Mouse (Mus musculus): ENCODE measurements at regions not wholly inside any gene's neighbourhood (a gene's known extent, or its start where the extent isn't known, plus 50 kb on each side); places are given as distances from the start of the nearest gene placed in this dataset.

DNA sequence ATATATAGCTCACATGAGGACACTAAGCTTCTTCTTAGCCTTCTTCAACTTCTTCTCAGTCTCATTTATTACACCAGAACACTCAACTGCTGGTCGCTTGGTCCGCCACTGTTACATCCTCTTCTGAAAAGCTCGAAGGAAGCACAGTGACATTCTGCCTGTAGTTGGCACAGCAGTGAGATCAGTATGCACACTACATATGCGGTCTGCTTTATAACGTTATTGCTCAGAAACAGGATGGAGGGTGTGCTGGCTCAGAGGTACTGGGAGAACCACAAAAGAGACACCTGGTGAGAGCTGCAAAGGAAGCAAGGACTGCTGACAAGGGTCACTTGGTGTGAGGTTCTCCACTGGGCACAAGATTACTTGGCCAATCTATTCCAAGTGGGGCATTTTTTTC lies 179.5 kb downstream of the Ets1 start:
- DNase-seq (ENCODE audit: extremely low read depth, low read depth), result no peak

DNA sequence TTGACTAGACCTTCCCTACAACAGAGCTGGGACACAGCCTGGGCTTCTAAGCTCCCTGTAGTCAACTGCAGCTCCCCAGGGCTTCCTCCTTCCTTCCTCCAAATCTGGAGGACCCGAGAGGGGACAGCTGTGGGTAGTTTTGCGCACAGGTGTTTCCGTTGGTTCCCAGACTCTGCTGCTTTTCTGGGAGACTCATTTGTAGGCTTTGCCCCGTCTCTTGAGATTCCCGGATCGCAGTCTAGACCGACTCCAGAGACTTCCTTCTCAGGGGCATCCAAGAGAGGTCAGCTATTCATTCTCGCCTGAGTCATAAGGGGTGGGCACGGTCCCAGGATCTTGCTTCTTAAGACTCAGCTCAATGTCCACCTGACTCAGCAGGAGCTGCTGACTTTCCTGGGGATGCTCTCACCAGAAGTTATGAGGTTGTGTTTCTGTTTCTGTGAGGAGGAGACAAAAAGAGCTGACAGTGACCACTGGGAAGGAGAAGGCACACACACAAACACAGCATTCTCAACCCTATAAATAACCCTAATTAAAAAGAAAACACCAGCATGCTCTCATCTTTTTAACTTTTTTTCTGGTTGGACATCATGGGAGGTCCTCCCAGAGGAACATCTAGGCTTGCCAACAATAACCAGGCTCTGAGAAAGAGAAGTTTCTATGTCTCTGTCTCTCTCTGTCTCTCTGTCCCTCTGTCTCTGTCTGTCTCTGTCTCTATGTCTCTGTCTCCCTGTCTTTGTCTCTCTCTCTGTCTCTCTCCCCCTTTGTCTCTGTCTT lies 180.8 kb downstream of the Ets1 start:
- no peak for DNase-seq (ENCODE audit: extremely low read depth, low read depth)

DNA sequence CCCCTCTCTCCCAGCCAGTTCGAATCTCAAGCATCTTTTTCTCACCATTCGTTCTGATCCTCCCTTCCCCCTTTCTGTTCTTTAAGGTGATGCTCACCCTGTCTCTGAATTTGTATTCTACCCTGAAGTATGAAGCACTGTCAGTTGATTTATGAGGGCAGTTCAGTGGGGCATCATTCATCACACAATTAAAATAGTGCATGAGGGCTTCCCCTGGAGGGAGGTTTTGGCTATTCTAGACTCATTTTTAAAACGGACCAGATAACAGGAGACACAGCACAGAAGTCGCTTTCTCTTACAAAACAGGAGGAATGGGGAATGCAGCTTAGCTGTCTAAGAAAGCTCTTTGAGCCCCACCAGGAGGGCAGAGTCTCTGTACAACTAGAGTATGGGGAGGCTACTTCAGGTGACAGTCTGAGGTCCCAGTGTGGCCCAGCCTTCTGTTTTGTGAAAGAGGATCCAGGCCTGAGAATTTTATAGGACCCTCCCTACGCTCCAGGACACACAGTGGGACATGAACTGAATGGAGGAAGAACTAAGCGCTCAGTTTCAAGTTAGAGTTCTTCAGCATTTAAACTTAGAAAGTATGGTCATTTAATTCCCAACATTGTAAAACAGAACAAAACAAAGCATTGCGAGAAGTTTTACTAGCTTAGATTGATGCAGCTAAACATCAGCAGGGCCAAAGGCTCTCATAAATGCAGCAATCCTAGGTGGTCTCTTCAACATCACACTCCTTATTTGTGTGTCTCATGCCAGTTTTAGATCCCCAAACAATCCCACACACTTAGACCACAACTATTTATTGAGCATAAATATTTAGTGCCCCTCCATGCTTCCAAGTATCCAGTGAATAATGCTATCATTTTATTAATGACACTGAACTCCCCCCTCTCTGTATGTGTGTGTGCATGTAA lies 181.7 kb downstream of the Ets1 start:
- no peak for DNase-seq (ENCODE audit: extremely low read depth, low read depth)

DNA sequence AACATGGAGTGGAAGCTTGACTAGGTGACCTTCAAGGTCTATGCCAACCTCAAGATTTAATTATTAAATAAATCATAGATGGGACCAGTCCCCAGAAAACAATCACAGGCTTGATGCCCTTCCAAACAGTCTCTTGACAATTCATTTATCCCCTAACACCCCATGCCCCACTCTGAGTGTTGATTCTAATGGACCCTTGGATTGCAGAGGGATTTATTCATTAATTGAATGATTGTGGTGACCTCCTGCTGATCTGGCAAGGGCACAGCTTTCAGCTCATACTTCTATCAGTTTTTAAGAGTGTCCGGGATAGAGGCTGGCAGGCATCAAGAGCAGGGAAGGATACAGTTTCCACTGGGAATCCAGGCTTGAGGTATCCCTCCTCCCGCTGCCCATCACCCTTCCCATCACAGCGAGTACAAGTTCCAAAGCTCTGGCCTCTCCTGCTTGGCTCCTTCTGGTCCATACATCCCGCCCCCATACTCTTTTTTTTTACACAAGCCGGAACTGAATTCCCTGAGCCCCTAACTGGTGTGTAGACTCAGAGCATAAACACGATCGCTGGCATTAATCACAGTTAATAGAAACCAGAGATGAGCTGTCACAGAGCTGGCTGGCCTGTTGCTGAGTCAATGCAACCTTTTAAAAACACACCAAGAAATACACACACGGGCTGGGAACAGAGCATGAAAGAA lies 187.6 kb downstream of the Ets1 start:
- DNase-seq (ENCODE audit: extremely low read depth, low read depth), result no peak

- DNase-seq (ENCODE audit: extremely low read depth, low read depth), result no peak
These were observed 188.1 kb downstream of the Ets1 start for GRCm38 (mm10) chr9:32824134-32824531.

DNA sequence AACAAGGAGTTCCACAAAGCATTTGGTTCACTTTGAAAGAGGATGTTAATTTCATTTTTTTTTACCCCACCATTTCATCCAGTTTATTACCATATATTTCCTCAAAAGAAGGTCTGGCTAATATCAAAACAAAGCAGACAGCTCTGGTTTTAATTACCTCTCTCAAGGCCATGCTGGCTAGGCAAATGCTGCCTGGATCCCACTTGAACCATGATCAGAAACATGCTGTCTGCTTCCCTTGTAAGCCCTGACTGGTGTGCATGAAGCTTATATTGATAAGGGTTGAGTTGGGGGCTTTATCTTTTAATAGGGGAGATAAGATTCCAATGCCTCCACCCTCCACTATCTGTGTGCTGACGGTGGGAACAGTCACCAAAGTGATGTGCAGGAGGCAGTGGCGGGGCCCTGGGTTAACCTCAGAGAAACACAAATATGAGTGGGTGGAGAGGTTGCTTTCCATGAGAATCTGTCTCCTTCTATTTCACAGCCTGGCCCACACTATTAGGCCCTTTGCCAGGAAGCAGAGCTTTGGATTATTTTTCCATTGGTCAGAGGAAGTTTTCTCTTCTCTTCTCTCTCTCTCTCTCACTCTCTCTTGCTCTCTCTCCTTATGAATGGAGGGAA lies 194.4 kb downstream of the Ets1 start:
- no peak for DNase-seq (ENCODE audit: extremely low read depth, low read depth)

DNA sequence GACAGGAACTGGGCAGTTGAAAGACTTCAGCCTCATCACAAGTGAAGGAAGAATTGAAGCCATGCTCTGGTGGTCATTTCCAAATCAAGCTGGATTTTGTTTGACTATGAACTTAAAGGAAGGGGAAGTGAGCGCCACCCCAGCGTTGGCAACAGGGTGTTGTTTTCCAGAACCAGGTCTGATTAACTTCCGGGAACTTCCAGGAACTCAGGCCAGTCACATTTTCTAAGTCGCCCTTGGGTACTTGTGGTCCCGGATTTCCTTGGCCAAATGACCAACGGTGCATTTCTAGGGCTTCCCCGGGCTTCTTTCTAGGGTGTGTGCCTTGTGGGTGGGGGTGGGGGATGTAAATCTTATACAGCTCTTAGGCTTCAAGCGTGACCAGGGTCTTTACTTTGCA lies 197.4 kb downstream of the Ets1 start:
- no peak for DNase-seq (ENCODE audit: extremely low read depth, low read depth)

DNA sequence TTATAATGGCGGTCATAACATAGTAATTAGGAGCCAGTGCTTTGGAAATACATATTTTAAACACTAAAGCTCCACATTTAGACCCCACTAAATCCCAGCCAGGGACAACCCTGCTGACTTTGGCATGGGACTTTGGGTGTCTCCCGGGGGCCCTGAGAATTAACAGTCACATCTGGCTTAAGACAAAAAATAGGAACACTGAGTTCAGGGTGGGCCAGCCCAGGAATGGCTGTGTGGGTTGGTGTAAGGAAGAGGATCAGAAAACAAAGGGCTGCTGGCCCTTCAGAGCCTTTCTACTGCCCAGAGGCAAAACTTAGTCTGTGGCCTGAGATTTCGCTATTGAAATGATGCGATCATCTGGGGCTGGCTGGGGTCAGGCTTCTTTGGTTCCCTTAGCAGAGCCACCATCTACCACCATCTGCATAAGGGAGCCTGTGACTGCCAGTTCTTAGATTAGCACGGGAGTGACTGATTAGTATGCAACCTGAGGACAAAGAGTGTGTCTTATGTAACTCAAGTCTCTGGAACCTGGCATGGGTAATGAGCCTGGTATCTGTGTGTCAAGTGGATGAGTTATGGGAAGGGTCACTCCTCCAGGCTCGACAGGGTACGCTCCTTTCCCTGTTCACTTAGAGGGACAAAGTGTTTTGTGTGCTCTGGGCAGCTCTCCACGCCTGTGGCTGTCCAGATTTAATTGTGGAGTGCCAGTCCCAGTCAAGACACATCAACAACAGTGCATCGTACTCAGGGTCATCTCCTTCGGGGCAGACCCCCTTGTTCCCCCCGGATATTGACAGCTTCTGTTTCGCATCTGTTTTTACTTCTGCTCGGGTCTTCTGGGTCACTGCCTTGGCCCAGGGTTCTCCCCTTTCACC lies 199.0 kb downstream of the Ets1 start:
- DNase-seq (ENCODE audit: extremely low read depth, low read depth), result no peak

DNA sequence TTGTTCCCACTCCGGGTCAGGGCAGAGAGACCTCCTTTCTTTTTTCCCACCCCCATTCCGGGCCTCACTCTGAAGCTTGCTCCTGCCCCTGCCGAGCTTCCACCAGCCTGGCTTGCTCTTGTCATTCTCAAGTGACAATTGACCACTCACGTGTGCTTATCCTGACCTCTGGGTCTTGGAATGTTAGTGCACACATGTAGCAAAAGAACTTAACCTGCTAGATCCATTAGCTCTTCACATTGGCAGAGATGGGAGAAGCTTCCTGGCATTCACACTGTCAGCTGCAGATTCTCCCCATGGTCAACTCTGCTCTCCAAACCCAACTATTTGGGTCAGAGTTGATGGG lies 199.6 kb downstream of the Ets1 start:
- no peak for DNase-seq (ENCODE audit: extremely low read depth, low read depth)

DNA sequence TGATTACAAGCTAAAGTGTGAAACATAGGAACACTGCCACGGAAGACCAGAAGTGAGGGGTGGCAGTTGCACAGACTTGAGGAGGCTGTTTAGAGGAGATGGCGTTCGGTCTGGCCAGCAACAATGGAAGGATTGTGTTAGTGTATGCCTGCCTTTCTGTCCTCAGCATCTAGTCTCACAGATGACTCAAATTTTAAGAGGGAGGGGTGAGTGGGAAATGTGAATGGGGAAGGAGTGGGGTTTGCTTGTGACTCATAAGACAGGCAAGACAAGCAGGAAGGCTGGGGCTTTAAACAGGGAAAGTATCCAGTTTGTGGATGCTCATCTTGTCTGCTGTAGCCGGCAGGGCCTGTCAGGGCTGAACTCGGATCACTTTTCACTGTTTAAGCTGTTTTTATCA lies 200.3 kb downstream of the Ets1 start:
- no peak for DNase-seq (ENCODE audit: extremely low read depth, low read depth)

DNA sequence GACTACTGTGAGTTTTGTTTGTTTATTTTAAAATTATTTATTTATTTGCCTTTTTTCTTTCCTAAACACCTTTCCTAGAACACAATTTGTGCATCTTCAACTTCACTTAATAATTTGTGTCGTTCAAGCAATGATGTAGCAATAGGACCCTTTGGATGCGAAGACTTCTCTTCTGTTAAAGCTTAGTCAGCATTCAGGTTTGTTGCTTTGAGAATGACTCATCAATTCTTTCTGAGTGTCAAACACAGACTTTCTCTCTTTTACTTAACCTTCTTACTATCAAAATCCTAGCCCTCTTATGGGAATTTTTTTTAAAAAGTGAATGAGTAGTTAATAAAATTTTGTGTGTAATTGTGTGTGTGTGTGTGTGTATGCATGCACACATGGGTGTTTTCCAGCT lies 211.3 kb downstream of the Ets1 start:
- no peak for DNase-seq (ENCODE audit: extremely low read depth, low read depth)

- DNase-seq (ENCODE audit: extremely low read depth, low read depth), result no peak
These were observed 216.3 kb downstream of the Ets1 start for GRCm38 (mm10) chr9:32852282-32852681.

DNA sequence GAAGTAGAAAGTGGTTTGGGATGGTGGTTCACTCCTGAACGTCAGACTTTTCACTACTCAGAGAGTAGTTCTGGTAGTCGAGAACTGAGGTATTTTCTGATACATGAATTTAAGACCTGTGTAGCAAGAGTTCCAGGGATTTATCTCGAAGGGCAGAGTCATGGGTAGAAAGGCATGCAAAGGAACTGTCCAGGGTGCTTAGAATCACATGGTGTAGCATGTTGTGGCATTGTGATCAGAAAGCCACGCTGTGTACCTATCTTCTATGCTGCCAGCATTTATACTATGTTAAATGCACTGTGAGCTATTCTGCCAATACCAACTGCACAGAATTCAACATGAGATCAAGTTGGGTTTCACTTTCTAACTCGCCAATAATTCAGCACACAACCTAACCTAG lies 227.3 kb downstream of the Ets1 start:
- DNase-seq (ENCODE audit: extremely low read depth, low read depth), result no peak

- DNase-seq (ENCODE audit: extremely low read depth, low read depth), result no peak
These were observed 232.9 kb downstream of the Ets1 start for GRCm38 (mm10) chr9:32868936-32869335.

DNA sequence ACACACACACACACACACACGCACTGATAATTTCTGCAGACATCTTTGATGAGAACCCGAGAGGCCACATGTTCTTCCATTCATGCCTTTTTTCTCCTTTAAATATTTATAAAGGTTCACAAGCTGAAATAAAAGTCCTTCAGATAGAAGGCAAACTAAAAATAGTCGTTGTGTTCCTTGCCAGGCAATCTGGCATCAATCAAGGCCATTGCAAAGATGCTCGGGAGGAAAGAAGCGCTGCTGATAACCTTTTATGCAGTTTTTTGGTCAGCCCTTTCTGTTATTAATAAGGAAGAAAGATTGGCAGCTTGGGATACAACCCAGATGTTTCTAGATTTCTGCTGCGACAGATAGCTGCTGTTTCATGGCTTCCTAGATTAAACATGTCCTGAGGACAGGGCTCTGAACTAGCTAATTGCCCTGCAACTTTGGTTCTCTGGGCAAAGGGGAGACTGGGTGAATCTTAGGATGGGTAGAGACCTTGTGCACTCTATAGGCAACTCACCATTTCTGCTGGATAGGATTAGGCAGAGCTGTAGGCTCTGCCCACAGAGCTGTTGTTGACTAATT lies 238.4 kb downstream of the Ets1 start:
- DNase-seq (ENCODE audit: extremely low read depth, low read depth), result no peak

GRCm38 (mm10) chr9:32882819-32883587 lies 247.0 kb downstream of the Ets1 start:
- no peak for DNase-seq (ENCODE audit: extremely low read depth, low read depth)

DNA sequence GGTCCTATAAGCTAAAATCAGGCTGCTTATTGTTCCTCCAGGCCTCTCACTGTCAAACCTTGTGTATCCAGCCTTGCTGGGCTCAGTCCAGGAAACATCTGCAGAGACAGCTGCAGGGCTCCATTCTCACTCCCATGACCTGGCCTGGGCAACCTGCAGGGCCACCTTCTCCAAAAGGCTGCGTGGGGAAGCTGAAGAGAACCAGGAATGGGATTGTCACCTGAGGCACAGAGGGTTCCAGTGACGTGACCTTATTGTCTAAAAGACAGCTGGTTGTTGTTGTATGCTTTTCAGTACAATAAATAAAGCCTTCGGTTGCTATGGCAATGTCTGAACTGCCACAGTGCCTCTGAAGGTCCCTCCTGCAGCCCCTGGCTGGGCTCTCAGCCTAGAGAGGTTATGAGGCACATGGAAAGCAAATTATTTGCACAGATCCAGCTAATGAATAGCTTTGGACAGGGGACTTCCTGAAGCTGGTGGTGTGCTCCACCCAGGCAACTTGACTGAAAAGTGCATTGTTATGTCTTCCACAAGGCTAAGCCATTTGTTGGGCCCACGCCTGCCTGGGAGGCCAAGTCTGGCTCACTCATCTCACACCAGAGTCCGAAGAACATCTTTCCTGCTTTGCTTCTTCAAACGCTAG lies 250.1 kb downstream of the Ets1 start:
- DNase-seq (ENCODE audit: extremely low read depth, low read depth), result no peak

DNA sequence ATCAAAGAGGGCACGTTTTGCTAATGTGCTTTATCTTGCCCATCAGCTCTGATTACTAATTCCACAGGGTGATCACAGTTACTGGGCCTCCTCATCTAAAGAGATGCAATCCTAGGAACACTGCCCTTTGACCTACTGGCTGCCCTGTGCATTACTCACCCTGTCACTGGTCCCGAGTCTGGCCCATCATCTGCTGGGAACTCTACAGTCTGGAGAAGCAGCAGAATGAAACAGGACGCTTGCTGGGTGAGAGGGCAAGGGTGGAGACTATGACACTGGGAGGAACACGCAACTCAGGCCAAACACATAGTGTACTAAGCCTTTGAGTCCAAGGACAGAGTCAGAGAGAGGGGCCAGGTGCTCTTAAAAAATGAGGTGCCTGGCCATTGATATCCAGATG lies 263.8 kb downstream of the Ets1 start:
- DNase-seq (ENCODE audit: extremely low read depth, low read depth), result no peak

DNA sequence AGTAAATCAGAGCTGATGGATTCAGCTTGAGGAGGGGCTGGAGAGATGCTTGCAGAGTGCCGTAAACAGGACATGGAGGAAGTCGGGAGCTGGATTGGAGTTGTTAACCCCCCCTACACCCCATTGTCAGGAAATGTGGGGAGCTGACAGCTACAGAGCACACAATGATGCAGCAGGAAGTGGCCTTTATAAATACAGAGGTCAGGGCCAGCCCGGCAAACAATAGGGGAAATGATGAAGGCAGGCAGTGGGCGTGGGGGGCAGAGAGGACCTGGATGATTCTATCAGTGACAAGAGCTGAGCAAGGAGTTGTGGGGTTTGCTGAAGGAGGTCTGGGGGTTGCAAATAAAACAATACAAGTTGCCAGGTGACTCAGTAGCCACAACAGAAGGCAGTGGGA lies 265.3 kb downstream of the Ets1 start:
- DNase-seq (ENCODE audit: extremely low read depth, low read depth), result no peak
